Mouse (Mus musculus): ENCODE results near the gene Tcf20. TPM values are rescaled to one million over a fixed set of nuclear protein-coding genes. Genes with fewer than 3 reads are reported as not detected.
A peak's percentile ranks its signal among the peaks of the same experiment; 100 is the strongest.

Tcf20 gene
- polyA plus RNA-seq (2015; fragmentation: Nextera tagmentation; extraction: Ambion mirVana) = 3.9 and 4.1 TPM in 2 replicates

- peaks cover 13% of the 10 kb centered on the region; the same call in 1 of the 2 replicates for H3K27me3 ChIP-seq (replicated peaks; ENCODE audit: control insufficient read depth, insufficient read depth, low read length)
- no peak for TF ChIP-seq CTCF (IDR thresholded peaks at IDR 0.05; ENCODE audit: low read depth)
- peak within 1 kb of the TSS; percentile 39 for H3K4me3 ChIP-seq (ENCODE audit: low read depth, low read length)
- peak within 1 kb of the TSS; percentile 89 for H3K4me2 ChIP-seq (replicated peaks; ENCODE audit: low read depth)
- no peak within 1 kb of the TSS for H3K27ac ChIP-seq (ENCODE audit: low read depth, low read length)
- no peaks in the 10 kb centered on the region; the same call in 1 of the 2 replicates for H3K4me1 ChIP-seq (replicated peaks; ENCODE audit: control insufficient read depth, insufficient read depth, low read length)
- no peaks in the 10 kb centered on the region for H3K9me3 ChIP-seq (ENCODE audit: control insufficient read depth)
- peak; percentile 74; the same call in 1 of the 2 replicates for ATAC-seq
- no peaks in the 10 kb centered on the region for H3K36me3 ChIP-seq (ENCODE audit: control insufficient read depth, insufficient read depth)
- 1% methylated on average over 20 of the region's 20 CpGs for WGBS
- H3K9ac ChIP-seq (ENCODE audit: low read depth, low read length) = peak within 1 kb of the TSS; percentile 8; the same call in 1 of the 2 replicates
These were observed at the start of gene Tcf20 for GRCm38 (mm10) chr15:82987732-82988112. TSS of gene Tcf20 (minus strand) at chr15:82987872.

- Histone ChIP-seq H3K27ac (ENCODE audit: low read depth, low read length) (no peak overlapping the region), H3K4me3 (ENCODE audit: low read depth, low read length) (no peak overlapping the region), H3K9ac (ENCODE audit: low read depth, low read length) (no peak overlapping the region), H3K36me3 (ENCODE audit: control insufficient read depth, insufficient read depth) (no peaks in the 10 kb centered on the region), H3K4me2 (replicated peaks; ENCODE audit: low read depth) (no peak overlapping the region), H3K4me1 (replicated peaks; ENCODE audit: control insufficient read depth, insufficient read depth, low read length) (no peaks in the 10 kb centered on the region), H3K9me3 (ENCODE audit: control insufficient read depth) (no peaks in the 10 kb centered on the region), H3K27me3 (replicated peaks; ENCODE audit: control insufficient read depth, insufficient read depth, low read length) (no peaks in the 10 kb centered on the region)
- 73% methylated on average over 14 of the region's 14 CpGs for WGBS
- TF ChIP-seq CTCF (IDR thresholded peaks at IDR 0.05; ENCODE audit: low read depth) = no peak
- ATAC-seq = no peak
These were observed 49.3 kb upstream of the Tcf20 start for GRCm38 (mm10) chr15:83036900-83037519.

GRCm38 (mm10) chr15:83036089-83036488 is 48.4 kb upstream of the Tcf20 start:
- Histone ChIP-seq H3K4me3 (ENCODE audit: low read depth, low read length) (no peak overlapping the region), H3K9me3 (ENCODE audit: control insufficient read depth) (no peaks in the 10 kb centered on the region), H3K27ac (ENCODE audit: low read depth, low read length) (no peak overlapping the region), H3K9ac (ENCODE audit: low read depth, low read length) (no peak overlapping the region), H3K36me3 (ENCODE audit: control insufficient read depth, insufficient read depth) (no peaks in the 10 kb centered on the region), H3K27me3 (replicated peaks; ENCODE audit: control insufficient read depth, insufficient read depth, low read length) (no peaks in the 10 kb centered on the region), H3K4me1 (replicated peaks; ENCODE audit: control insufficient read depth, insufficient read depth, low read length) (no peaks in the 10 kb centered on the region), H3K4me2 (replicated peaks; ENCODE audit: low read depth) (no peak overlapping the region)
- no peak for ATAC-seq
- WGBS = 56% methylated on average over 7 of the region's 7 CpGs
- TF ChIP-seq CTCF (IDR thresholded peaks at IDR 0.05; ENCODE audit: low read depth) = no peak

DNA sequence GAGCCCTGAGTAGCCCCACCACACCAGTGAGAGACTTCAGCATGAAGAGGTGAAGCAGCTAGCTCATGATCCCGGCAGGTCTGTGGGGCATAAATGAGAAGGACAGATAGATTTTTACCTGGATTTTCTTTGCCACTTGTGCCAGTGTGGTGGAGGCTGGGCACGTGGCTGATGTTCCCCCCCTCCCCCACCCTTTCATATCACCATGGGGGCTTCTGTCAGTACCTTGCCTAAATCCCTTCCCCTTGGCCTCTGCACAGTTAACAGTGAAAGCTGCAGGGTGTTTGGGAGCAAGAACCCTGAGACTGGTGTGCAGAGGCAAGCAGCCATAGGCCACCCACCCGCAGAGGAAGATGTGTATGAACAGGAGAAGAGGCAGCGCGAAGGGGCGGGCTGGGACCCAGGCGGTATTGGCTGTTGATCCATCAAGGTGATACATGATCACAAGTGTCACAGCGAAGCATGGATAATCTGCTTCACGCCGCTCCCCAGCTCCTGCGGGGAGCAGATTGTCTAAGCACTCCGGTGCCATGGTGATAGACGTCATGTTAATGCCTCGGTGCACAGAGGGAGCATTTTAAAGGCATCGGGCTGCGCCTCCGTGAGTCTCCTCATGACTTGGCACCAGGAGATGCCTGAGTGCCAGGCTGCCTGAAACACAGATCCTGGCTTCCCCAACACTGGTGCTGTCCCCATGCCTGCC is 46.8 kb upstream of the Tcf20 start:
- H3K9me3 ChIP-seq (ENCODE audit: control insufficient read depth) = no peaks in the 10 kb centered on the region
- no peaks in the 10 kb centered on the region for H3K4me1 ChIP-seq (replicated peaks; ENCODE audit: control insufficient read depth, insufficient read depth, low read length)
- H3K9ac ChIP-seq (ENCODE audit: low read depth, low read length) = no peak overlapping the region
- no peak overlapping the region for H3K4me3 ChIP-seq (ENCODE audit: low read depth, low read length)
- no peaks in the 10 kb centered on the region for H3K36me3 ChIP-seq (ENCODE audit: control insufficient read depth, insufficient read depth)
- no peak for TF ChIP-seq CTCF (IDR thresholded peaks at IDR 0.05; ENCODE audit: low read depth)
- WGBS = 20% methylated on average over 17 of the region's 17 CpGs
- no peak for ATAC-seq
- no peaks in the 10 kb centered on the region for H3K27me3 ChIP-seq (replicated peaks; ENCODE audit: control insufficient read depth, insufficient read depth, low read length)
- H3K27ac ChIP-seq (ENCODE audit: low read depth, low read length) = no peak overlapping the region
- H3K4me2 ChIP-seq (replicated peaks; ENCODE audit: low read depth) = no peak overlapping the region; the same call in 1 of the 2 replicates

DNA sequence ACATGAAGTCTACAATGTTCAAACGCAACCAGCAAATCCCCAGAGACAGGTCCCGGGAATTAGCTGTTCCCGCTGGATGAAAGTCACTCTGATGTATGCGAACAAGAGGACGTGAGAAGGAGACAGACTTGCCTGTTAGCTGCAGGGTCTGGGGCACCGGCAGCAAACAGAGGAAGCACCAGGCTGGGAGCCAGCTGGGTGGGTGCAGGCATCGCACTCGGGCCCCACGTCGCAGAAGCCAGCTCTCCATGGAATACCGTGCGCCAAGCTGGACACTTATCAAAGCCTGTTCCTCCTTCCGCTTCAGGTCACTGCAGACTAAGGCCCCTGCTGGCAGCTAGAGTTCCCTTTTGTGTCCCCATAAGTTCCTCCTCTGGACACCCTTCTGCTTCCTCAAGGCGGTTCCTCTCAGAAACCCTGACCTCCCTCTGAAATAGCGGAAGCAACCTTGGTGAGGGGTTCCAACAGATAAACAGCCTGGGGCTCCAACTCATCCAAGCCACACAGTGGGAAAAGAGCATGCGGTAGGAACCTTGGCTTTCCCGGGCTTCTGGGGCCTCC is 45.4 kb upstream of the Tcf20 start, which contains the start of gene Nfam1:
Gene Nfam1 (minus strand): TSS at position 326 of the 561 bp plus-strand sequence.
- no peaks in the 10 kb centered on the region for H3K36me3 ChIP-seq (ENCODE audit: control insufficient read depth, insufficient read depth)
- H3K27ac ChIP-seq (ENCODE audit: low read depth, low read length) = no peak within 1 kb of the TSS
- H3K4me1 ChIP-seq (replicated peaks; ENCODE audit: control insufficient read depth, insufficient read depth, low read length) = no peaks in the 10 kb centered on the region
- H3K4me2 ChIP-seq (replicated peaks; ENCODE audit: low read depth) = peak within 1 kb of the TSS; percentile 6; the same call in 1 of the 2 replicates
- WGBS = 61% methylated on average over 17 of the region's 17 CpGs
- no peak for TF ChIP-seq CTCF (IDR thresholded peaks at IDR 0.05; ENCODE audit: low read depth)
- no peak within 1 kb of the TSS for H3K9ac ChIP-seq (ENCODE audit: low read depth, low read length)
- no peak for ATAC-seq
- no peak within 1 kb of the TSS for H3K4me3 ChIP-seq (ENCODE audit: low read depth, low read length)
- H3K27me3 ChIP-seq (replicated peaks; ENCODE audit: control insufficient read depth, insufficient read depth, low read length) = no peaks in the 10 kb centered on the region
- H3K9me3 ChIP-seq (ENCODE audit: control insufficient read depth) = no peaks in the 10 kb centered on the region

- H3K27me3 ChIP-seq (replicated peaks; ENCODE audit: control insufficient read depth, insufficient read depth, low read length) = no peaks in the 10 kb centered on the region
- no peak overlapping the region for H3K4me3 ChIP-seq (ENCODE audit: low read depth, low read length)
- 65% methylated on average over 4 of the region's 4 CpGs for WGBS
- H3K4me1 ChIP-seq (replicated peaks; ENCODE audit: control insufficient read depth, insufficient read depth, low read length) = 0 out of 2 replicates have a peak, but pooled peaks cover 3% of the 10 kb centered on the region
- TF ChIP-seq CTCF (IDR thresholded peaks at IDR 0.05; ENCODE audit: low read depth) = no peak
- no peak for ATAC-seq
- no peak overlapping the region for H3K4me2 ChIP-seq (replicated peaks; ENCODE audit: low read depth)
- H3K36me3 ChIP-seq (ENCODE audit: control insufficient read depth, insufficient read depth) = no peaks in the 10 kb centered on the region
- no peak overlapping the region for H3K27ac ChIP-seq (ENCODE audit: low read depth, low read length)
- H3K9ac ChIP-seq (ENCODE audit: low read depth, low read length) = no peak overlapping the region
- no peaks in the 10 kb centered on the region for H3K9me3 ChIP-seq (ENCODE audit: control insufficient read depth)
These were observed 43.2 kb upstream of the Tcf20 start for GRCm38 (mm10) chr15:83030884-83031283.
